Mouse (Mus musculus): ENCODE data around the gene Nucb1. TPM values are rescaled to one million over a fixed set of nuclear protein-coding genes. Genes with fewer than 3 reads are reported as not detected.
A peak's percentile ranks its signal among the peaks of the same experiment; 100 is the strongest.
"Not testable (repeated sequence)": the region's sequence is repeated elsewhere in the genome, so short reads cannot be mapped to it uniquely, and the experiment has no call there.

Gene Nucb1
- polyA plus RNA-seq, 1 experiment: 171 TPM

DNA sequence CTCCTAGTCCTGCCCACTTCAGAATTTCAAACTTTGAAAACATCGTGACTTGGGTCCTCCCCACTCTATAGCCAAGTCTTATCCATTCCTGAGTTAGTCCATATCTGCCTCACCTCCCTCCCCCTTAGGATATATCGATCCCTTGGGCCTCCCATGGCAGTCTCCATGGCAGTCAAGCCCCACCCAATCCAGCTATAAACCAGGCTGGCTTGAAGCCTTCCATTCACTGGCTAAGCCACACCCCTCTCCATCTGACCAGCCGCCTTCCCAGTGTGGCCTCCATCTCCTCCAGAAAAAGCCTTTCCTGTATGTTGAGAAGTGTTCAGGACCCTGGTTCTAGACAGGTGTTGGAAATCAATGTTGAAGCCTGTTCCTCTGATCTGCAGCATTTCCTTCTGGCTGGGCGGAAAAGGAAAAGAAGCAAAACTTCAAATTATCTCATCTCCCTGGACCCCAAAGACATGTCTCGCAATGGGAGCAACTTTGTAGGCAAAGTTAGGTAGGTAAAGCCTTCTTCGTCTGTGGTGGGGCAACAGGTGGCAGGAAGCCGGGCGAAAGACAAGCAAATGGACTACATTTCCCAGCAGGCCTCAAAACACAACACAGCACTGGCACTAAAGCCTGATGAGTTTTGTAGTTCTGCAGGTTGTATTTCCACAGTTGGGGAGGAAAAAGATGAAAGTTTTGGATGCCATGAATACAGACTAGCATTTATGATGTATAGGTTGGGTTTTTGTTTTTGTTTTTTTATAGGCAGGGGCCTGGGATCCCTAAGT is 9.3 kb upstream of the Nucb1 start:
- Histone ChIP-seq H3K4me1 (ENCODE audit: control insufficient read depth, insufficient read depth, insufficient read length) (no peaks in the 10 kb centered on the region), H3K27ac (ENCODE audit: insufficient read depth, low read length) (no peak overlapping the region)

DNA sequence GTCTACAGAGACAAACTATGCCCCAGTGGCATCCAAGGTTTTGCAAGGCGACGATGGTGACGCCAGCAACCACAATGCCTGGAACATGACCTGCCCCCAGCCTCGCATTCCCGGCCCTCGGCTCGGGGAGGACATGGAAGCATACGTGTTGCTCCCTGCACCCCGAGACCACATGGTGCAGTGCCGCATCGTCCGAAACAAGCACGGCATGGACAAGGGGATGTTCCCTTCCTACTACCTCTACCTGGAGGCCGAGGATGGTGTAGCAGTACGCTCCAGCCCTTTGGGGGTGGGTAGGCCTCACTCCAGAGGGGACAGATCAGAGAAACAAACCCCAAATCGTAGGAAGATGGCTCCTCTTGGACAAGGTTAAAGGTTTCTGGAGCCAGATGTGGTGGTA is 8.4 kb upstream of the Nucb1 start:
- Histone ChIP-seq H3K27ac (ENCODE audit: insufficient read depth, low read length) (no peak overlapping the region), H3K27me3 (ENCODE audit: control insufficient read depth, insufficient read depth, low read length) (no peaks in the 10 kb centered on the region), H3K4me1 (ENCODE audit: control insufficient read depth, insufficient read depth, insufficient read length) (no peaks in the 10 kb centered on the region), H3K36me3 (ENCODE audit: control insufficient read depth, insufficient read depth, low read length) (peaks cover 4% of the 10 kb centered on the region), H3K4me3 (ENCODE audit: extremely low read depth, insufficient read depth, insufficient read length) (no peak overlapping the region)
- WGBS: 93% methylated on average over 16 of the region's 16 CpGs
- TF ChIP-seq POLR2A (IDR thresholded peaks at IDR 0.05; ENCODE audit: low read depth, low read length) (no peak), CTCF (IDR thresholded peaks at IDR 0.05; ENCODE audit: extremely low read depth, insufficient read depth, insufficient read length, insufficient replicate concordance) (no peak)
- DNase-seq (ENCODE audit: low read depth in 1 of 2, low spot score in 2 of 2): no peak

More for the DNA sequence above, 9.3 kb upstream of the Nucb1 start:
- TF ChIP-seq POLR2A (IDR thresholded peaks at IDR 0.05; ENCODE audit: low read depth, low read length): no peak
- TF ChIP-seq CTCF (IDR thresholded peaks at IDR 0.05; ENCODE audit: extremely low read depth, insufficient read depth, insufficient read length, insufficient replicate concordance): no peak
- no peaks in the 10 kb centered on the region for H3K27me3 ChIP-seq (ENCODE audit: control insufficient read depth, insufficient read depth, low read length)
- peaks cover 7% of the 10 kb centered on the region for H3K36me3 ChIP-seq (ENCODE audit: control insufficient read depth, insufficient read depth, low read length)
- no peak for DNase-seq (ENCODE audit: low read depth in 1 of 2, low spot score in 2 of 2)
- H3K4me3 ChIP-seq (ENCODE audit: extremely low read depth, insufficient read depth, insufficient read length): no peak overlapping the region
- WGBS: 78% methylated on average over 8 of the region's 8 CpGs

DNA sequence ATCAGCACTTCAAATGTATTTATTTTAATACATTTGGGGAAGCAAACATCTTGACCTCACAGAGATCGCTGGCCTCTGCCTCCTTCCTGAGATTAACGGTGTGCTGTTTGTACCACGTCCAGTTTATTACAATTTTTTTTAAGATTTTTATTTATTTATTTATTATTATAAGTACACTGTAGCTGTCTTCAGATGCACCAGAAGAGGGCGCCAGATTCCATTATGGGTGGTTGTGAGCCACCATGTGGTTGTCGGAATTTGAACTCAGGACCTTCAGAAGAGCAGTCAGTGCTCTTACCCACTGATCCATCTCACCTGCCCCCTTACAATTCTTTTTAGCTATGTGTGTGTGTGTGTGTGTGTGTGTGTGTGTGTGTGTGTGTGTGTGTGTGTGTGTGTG is 6.6 kb upstream of the Nucb1 start:
- not testable (repeated sequence) for DNase-seq (ENCODE audit: low read depth in 1 of 2, low spot score in 2 of 2); H3K4me3 ChIP-seq (ENCODE audit: extremely low read depth, insufficient read depth, insufficient read length); H3K36me3 ChIP-seq (ENCODE audit: control insufficient read depth, insufficient read depth, low read length); H3K27ac ChIP-seq (ENCODE audit: insufficient read depth, low read length); H3K27me3 ChIP-seq (ENCODE audit: control insufficient read depth, insufficient read depth, low read length); H3K4me1 ChIP-seq (ENCODE audit: control insufficient read depth, insufficient read depth, insufficient read length)
- 65% methylated on average over 5 of the region's 5 CpGs for WGBS

DNA sequence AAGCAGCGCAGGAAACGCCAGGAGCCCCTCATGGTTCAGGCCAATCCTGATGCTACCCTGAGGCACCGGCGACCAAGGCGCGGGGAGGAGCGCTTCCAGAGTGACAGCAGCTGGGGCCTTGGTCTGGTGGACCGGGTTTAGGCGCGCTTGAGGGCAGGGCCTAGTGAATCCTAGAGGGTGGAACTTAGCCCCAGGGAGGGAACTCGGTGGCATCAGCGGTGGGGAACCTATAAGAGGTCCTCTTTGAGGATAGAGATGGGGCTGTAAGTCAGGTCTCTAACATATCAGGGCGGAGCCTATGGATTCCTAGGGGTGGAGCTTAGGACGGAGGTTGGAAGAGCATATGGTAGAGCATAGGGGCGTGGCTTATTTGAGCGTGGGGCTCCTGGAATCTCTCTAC is 5.2 kb upstream of the Nucb1 start:
- 60% methylated on average over 16 of the region's 16 CpGs for WGBS
- DNase-seq (ENCODE audit: low read depth in 1 of 2, low spot score in 2 of 2): no peak
- Histone ChIP-seq H3K4me3 (ENCODE audit: extremely low read depth, insufficient read depth, insufficient read length) (no peak overlapping the region), H3K4me1 (ENCODE audit: control insufficient read depth, insufficient read depth, insufficient read length) (no peaks in the 10 kb centered on the region), H3K27ac (ENCODE audit: insufficient read depth, low read length) (no peak overlapping the region), H3K27me3 (ENCODE audit: control insufficient read depth, insufficient read depth, low read length) (no peaks in the 10 kb centered on the region), H3K36me3 (ENCODE audit: control insufficient read depth, insufficient read depth, low read length) (no peaks in the 10 kb centered on the region)
- TF ChIP-seq CTCF (IDR thresholded peaks at IDR 0.05; ENCODE audit: extremely low read depth, insufficient read depth, insufficient read length, insufficient replicate concordance) (no peak), POLR2A (IDR thresholded peaks at IDR 0.05; ENCODE audit: low read depth, low read length) (no peak)

DNA sequence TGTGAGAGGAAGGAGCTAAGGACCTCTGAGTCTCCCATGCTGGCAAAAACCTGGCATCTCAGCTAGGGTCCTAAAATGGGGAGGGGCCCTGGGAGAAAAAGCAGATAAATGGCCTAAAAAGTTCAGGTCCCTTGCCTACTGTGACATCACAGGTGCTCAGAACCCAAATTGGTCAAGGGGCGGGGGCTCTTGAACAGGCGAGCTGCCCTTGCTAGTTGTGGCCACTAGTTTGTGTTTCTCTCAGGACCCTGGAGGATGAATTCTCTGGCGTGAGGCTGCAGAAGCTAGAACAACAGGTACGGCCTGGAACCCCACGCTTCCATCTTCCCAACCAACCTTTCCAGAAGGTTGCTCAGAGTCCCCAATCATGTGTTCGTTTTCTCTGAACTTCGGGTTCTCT is 4.2 kb upstream of the Nucb1 start:
- H3K4me1 ChIP-seq (ENCODE audit: control insufficient read depth, insufficient read depth, insufficient read length): peaks cover 2% of the 10 kb centered on the region; the same call in 1 of the 2 replicates
- no peak overlapping the region for H3K4me3 ChIP-seq (ENCODE audit: extremely low read depth, insufficient read depth, insufficient read length)
- WGBS: 90% methylated on average over 7 of the region's 7 CpGs
- no peaks in the 10 kb centered on the region for H3K27me3 ChIP-seq (ENCODE audit: control insufficient read depth, insufficient read depth, low read length)
- DNase-seq (ENCODE audit: low read depth in 1 of 2, low spot score in 2 of 2): no peak
- TF ChIP-seq CTCF (IDR thresholded peaks at IDR 0.05; ENCODE audit: extremely low read depth, insufficient read depth, insufficient read length, insufficient replicate concordance) (no peak), POLR2A (IDR thresholded peaks at IDR 0.05; ENCODE audit: low read depth, low read length) (no peak)
- H3K36me3 ChIP-seq (ENCODE audit: control insufficient read depth, insufficient read depth, low read length): no peaks in the 10 kb centered on the region
- no peak overlapping the region for H3K27ac ChIP-seq (ENCODE audit: insufficient read depth, low read length)

DNA sequence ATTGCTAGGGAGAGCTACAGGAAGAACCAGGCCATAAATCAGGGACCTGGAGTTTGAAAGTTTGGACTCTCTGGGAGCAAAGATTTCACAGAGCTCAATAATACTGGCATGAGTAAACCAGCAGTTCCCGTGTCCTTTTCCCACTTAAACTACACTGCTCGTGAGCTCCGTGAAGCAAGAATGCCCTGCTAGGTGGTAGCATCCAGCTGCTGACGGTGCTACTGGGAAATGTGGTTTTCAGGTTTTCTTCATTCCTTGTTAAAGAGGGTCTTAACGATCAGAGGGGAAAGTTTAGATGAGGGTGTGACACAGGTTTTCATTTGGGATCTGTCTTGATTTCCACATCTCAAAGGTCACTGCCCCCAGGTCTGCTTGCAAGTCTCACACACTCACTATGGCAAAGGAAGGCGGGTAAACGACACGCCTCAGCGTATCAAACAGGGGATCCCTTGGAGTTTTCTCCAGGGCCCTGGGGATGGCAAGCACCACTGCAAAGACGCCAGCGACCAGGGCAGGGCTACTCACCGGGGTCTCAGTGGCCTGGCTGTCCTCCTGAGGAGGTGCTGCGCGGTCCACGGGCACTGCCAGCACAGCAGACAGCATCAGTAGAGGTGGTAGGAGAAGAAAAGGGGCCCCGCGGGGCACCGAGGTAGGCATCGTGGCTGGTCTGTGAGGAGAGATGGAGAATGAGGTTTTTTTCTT is 874 bp downstream of the Nucb1 start:
- H3K36me3 ChIP-seq (ENCODE audit: control insufficient read depth, insufficient read depth, low read length): peaks cover 3% of the 10 kb centered on the region; the same call in 1 of the 2 replicates
- no peak for DNase-seq (ENCODE audit: low read depth in 1 of 2, low spot score in 2 of 2)
- peak overlapping the region; percentile 88; the same call in 1 of the 2 replicates for H3K27ac ChIP-seq (ENCODE audit: insufficient read depth, low read length)
- peak overlapping the region; percentile 90 for H3K4me3 ChIP-seq (ENCODE audit: extremely low read depth, insufficient read depth, insufficient read length)
- peaks cover 5% of the 10 kb centered on the region; the same call in 1 of the 2 replicates for H3K4me1 ChIP-seq (ENCODE audit: control insufficient read depth, insufficient read depth, insufficient read length)
- TF ChIP-seq POLR2A (IDR thresholded peaks at IDR 0.05; ENCODE audit: low read depth, low read length) (no peak), CTCF (IDR thresholded peaks at IDR 0.05; ENCODE audit: extremely low read depth, insufficient read depth, insufficient read length, insufficient replicate concordance) (no peak)
- H3K27me3 ChIP-seq (ENCODE audit: control insufficient read depth, insufficient read depth, low read length): no peaks in the 10 kb centered on the region
- WGBS: 16% methylated on average over 19 of the region's 19 CpGs

DNA sequence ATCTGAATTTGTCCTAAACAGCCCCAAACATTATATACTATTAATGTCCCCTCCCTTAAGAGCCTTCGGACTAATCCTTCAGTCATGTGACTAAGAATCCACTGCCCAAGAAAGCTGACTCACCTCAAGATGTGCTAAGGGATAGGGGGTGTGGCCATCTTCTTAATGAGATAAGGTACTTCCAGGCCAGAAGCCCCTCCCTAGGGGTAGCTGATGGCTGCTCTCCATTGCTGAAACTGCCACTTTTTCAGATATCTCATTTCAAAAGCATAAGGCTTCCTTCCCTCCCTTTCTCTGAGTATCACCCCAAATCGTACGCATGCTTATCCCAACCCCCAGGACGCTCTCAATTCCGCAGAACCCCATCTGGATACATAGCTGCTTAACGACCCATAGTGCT is 1.6 kb downstream of the Nucb1 start:
- whole genome bisulfite sequencing: 76% methylated on average over 6 of the region's 6 CpGs
- TF ChIP-seq POLR2A (IDR thresholded peaks at IDR 0.05; ENCODE audit: low read depth, low read length) (no peak), CTCF (IDR thresholded peaks at IDR 0.05; ENCODE audit: extremely low read depth, insufficient read depth, insufficient read length, insufficient replicate concordance) (no peak)
- H3K36me3 ChIP-seq (ENCODE audit: control insufficient read depth, insufficient read depth, low read length): peaks cover 3% of the 10 kb centered on the region; the same call in 1 of the 2 replicates
- H3K27me3 ChIP-seq (ENCODE audit: control insufficient read depth, insufficient read depth, low read length): no peaks in the 10 kb centered on the region
- DNase-seq (ENCODE audit: low read depth in 1 of 2, low spot score in 2 of 2): no peak
- 0 out of 2 replicates have a peak overlapping the region, but pooled peaks have one; percentile 5 for H3K27ac ChIP-seq (ENCODE audit: insufficient read depth, low read length)
- H3K4me1 ChIP-seq (ENCODE audit: control insufficient read depth, insufficient read depth, insufficient read length): peaks cover 5% of the 10 kb centered on the region; the same call in 1 of the 2 replicates
- no peak overlapping the region for H3K4me3 ChIP-seq (ENCODE audit: extremely low read depth, insufficient read depth, insufficient read length)

Measured in spleen, adult 2 months (tissue).